Comparison of ENCODE assay signal across 21 mouse cellular contexts in the genomic region with DNA sequence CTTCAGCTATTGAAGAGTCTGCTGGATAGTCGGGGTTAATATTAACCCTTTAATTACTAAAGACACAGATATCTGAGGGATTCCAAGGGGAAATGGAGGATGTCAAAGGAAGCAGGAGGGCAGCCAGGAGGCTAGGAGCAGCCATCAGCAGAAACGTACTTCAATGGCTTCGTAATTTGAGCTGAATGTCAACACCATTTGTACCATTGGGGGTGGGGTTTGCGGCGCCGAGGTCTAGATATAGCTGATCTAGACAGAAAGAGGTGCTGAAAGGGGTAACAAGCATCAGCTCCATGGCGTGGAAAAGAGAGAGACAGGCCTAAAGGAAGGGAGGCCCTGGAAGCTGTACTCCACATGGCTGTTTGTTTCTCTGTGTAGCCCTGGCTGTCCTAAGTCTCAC. TPM values are rescaled to one million over a fixed set of nuclear protein-coding genes. Genes with fewer than 3 reads are reported as not detected.
A peak's percentile ranks its signal among the peaks of the same experiment; 100 is the strongest.
DNase-seq lines count a peak whose midpoint lies in the region; ATAC-seq and TF ChIP-seq lines count a peak whose summit lies in the region.
"Had no signal": no experiment of that assay in that cellular context is flagged by ENCODE, and none has a peak within 500 bp of the region (broad histone marks: within the 10 kb centered on the region; RNA-seq: fewer than 3 reads in every experiment).

No protein-coding gene starts in this region.

- TF ChIP-seq CTCF in lung, embryonic 14.5 days (IDR thresholded peaks at IDR 0.05; ENCODE audit: low read depth): no peak
- no peak for TF ChIP-seq CTCF in lung, postnatal 0 days (IDR thresholded peaks at IDR 0.05)

- H3K9me3 ChIP-seq in heart, embryonic 11.5 days (replicated peaks; ENCODE audit: control insufficient read depth, low read length): no peaks in the 10 kb centered on the region
- no peaks in the 10 kb centered on the region for H3K9me3 ChIP-seq in lung, embryonic 14.5 days (ENCODE audit: low read depth, low read length)
- no peaks in the 10 kb centered on the region for H3K9me3 ChIP-seq in lung, postnatal 0 days (ENCODE audit: low read length)
- H3K9me3 ChIP-seq in limb, embryonic 10.5 days (replicated peaks): no peaks in the 10 kb centered on the region
- H3K9me3 ChIP-seq: embryonic facial prominence, embryonic 12.5 days; forebrain, embryonic 15.5 days; heart, embryonic 13.5 days; hindbrain, embryonic 12.5 days had no signal

- no peak for DNase-seq in heart, postnatal 10 days
- DNase-seq in lung, embryonic 14.5 days: peak; percentile 56
- no peak for DNase-seq in lung, postnatal 0 days (ENCODE audit: low spot score)
- DNase-seq in embryo, embryonic 11 days: peak; percentile 41
- DNase-seq in limb, embryonic 10.5 days (ENCODE audit: low spot score): no peak
- no peak for DNase-seq in spleen, postnatal 4 days (ENCODE audit: low spot score in 2 of 2)
- DNase-seq: adrenal gland, postnatal 25 days; cerebellum, adult 18-20 months; cerebellum, adult 9-11 months; gastrocnemius, postnatal 10 days; heart, adult 2 months; heart, postnatal 4 days had no signal

- no peak overlapping the region for H3K9ac ChIP-seq in heart, embryonic 11.5 days (ENCODE audit: low read depth, low read length)
- H3K9ac ChIP-seq in lung, embryonic 14.5 days: no peak overlapping the region
- H3K9ac ChIP-seq in lung, postnatal 0 days (replicated peaks; ENCODE audit: low read depth): no peak overlapping the region
- H3K9ac ChIP-seq: embryonic facial prominence, embryonic 12.5 days; forebrain, embryonic 15.5 days; heart, embryonic 13.5 days; hindbrain, embryonic 12.5 days had no signal

- TF ChIP-seq EP300 in lung, postnatal 0 days (IDR thresholded peaks at IDR 0.05): no peak

- peak overlapping the region; percentile 33; the same call in 1 of the 2 replicates for H3K4me2 ChIP-seq in heart, embryonic 11.5 days
- H3K4me2 ChIP-seq in lung, embryonic 14.5 days: no peak overlapping the region
- no peak overlapping the region for H3K4me2 ChIP-seq in lung, postnatal 0 days (replicated peaks; ENCODE audit: low read depth, low read length)
- H3K4me2 ChIP-seq: embryonic facial prominence, embryonic 12.5 days; forebrain, embryonic 15.5 days; heart, embryonic 13.5 days; hindbrain, embryonic 12.5 days had no signal

- no peak for ATAC-seq in heart, embryonic 11.5 days (replicated peaks; ENCODE audit: insufficient number of reproducible peaks, low FRiP score, low TSS enrichment)
- no peak for ATAC-seq in lung, embryonic 14.5 days (ENCODE audit: insufficient read depth)
- ATAC-seq in lung, postnatal 0 days: no peak
- ATAC-seq: activated CD4-positive, CD25-positive, alpha-beta regulatory T cell, adult 4 months; forebrain, embryonic 15.5 days; hindbrain, embryonic 16.5 days; inflammation-experienced regulatory T-cells, adult 6 months; Patski had no signal

- peaks cover 16% of the 10 kb centered on the region for H3K4me1 ChIP-seq in heart, embryonic 11.5 days (ENCODE audit: control insufficient read depth, insufficient read depth, low read length)
- H3K4me1 ChIP-seq in lung, embryonic 14.5 days (ENCODE audit: insufficient read depth): peaks cover 20% of the 10 kb centered on the region; the same call in 1 of the 2 replicates
- H3K4me1 ChIP-seq in lung, postnatal 0 days (ENCODE audit: insufficient read depth, low read depth, low read length): no peaks in the 10 kb centered on the region
- H3K4me1 ChIP-seq in limb, embryonic 10.5 days: peaks cover 96% of the 10 kb centered on the region
- H3K4me1 ChIP-seq: forebrain, embryonic 15.5 days had no signal

- H3K36me3 ChIP-seq in heart, embryonic 11.5 days (ENCODE audit: control insufficient read depth, insufficient read depth, low read length): no peaks in the 10 kb centered on the region
- no peaks in the 10 kb centered on the region for H3K36me3 ChIP-seq in lung, embryonic 14.5 days (ENCODE audit: insufficient read depth)
- H3K36me3 ChIP-seq in lung, postnatal 0 days (ENCODE audit: insufficient read depth, low read length): no peaks in the 10 kb centered on the region
- H3K36me3 ChIP-seq in limb, embryonic 10.5 days: no peaks in the 10 kb centered on the region
- H3K36me3 ChIP-seq: embryonic facial prominence, embryonic 12.5 days; forebrain, embryonic 15.5 days; heart, embryonic 13.5 days; hindbrain, embryonic 12.5 days had no signal

- H3K27ac ChIP-seq in heart, embryonic 11.5 days (ENCODE audit: low read depth, low read length): no peak overlapping the region
- peak overlapping the region; percentile 48; the same call in 1 of the 2 replicates for H3K27ac ChIP-seq in lung, embryonic 14.5 days (ENCODE audit: low read depth)
- no peak overlapping the region for H3K27ac ChIP-seq in lung, postnatal 0 days (ENCODE audit: low read length)
- H3K27ac ChIP-seq in limb, embryonic 10.5 days: peak overlapping the region; percentile 56
- H3K27ac ChIP-seq: embryonic facial prominence, embryonic 12.5 days; forebrain, embryonic 15.5 days; heart, adult 2 months; heart, embryonic 13.5 days; hindbrain, embryonic 12.5 days had no signal

- intact Hi-C loops in heart, postnatal 10 days (cut with DNase I): no loop called here

- 10% methylated on average over 7 of the region's 7 CpGs for WGBS in heart, embryonic 11.5 days (ENCODE audit: insufficient replicate concordance)
- 15% methylated on average over 7 of the region's 7 CpGs for WGBS in lung, embryonic 14.5 days
- WGBS in lung, postnatal 0 days: 28% methylated on average over 7 of the region's 7 CpGs
- WGBS in limb, embryonic 10.5 days: 19% methylated on average over 7 of the region's 7 CpGs

- H3K4me3 ChIP-seq in heart, embryonic 11.5 days (ENCODE audit: low read depth, low read length): no peak overlapping the region
- no peak overlapping the region for H3K4me3 ChIP-seq in lung, embryonic 14.5 days (ENCODE audit: low read depth, low read length)
- H3K4me3 ChIP-seq in lung, postnatal 0 days (ENCODE audit: low read depth, low read length): no peak overlapping the region
- H3K4me3 ChIP-seq in limb, embryonic 10.5 days: no peak overlapping the region
- H3K4me3 ChIP-seq: embryonic facial prominence, embryonic 12.5 days; forebrain, embryonic 15.5 days; heart, adult 2 months; heart, embryonic 13.5 days; hindbrain, embryonic 12.5 days had no signal

- no peaks in the 10 kb centered on the region for H3K27me3 ChIP-seq in heart, embryonic 11.5 days (ENCODE audit: control insufficient read depth, insufficient read depth, low read length)
- no peaks in the 10 kb centered on the region for H3K27me3 ChIP-seq in lung, embryonic 14.5 days (ENCODE audit: insufficient read depth, low read length)
- H3K27me3 ChIP-seq in lung, postnatal 0 days (replicated peaks; ENCODE audit: insufficient read depth, low read length): no peaks in the 10 kb centered on the region
- no peaks in the 10 kb centered on the region for H3K27me3 ChIP-seq in limb, embryonic 10.5 days (ENCODE audit: low read depth, poor library complexity, severe bottlenecking)
- H3K27me3 ChIP-seq: embryonic facial prominence, embryonic 12.5 days; forebrain, embryonic 15.5 days; hindbrain, embryonic 12.5 days; Patski had no signal

RNA-seq across cellular contexts. Expression of a gene that starts 7.7 kb away (rescaled TPM):
- polyA plus RNA-seq in heart, embryonic 11.5 days (2014; fragmentation: Nextera tagmentation; extraction: Ambion mirVana): 30.8 and 31.7 TPM in 2 replicates
- 10 to 100 TPM; 68.1 to 70.8 TPM for total RNA-seq in heart, postnatal 10 days (2021)
- 99.0 and 107 TPM in 2 replicates for polyA plus RNA-seq in lung, embryonic 14.5 days (2014; fragmentation: Nextera tagmentation; extraction: Ambion mirVana)
- polyA plus RNA-seq in lung, postnatal 0 days (2015; fragmentation: Nextera tagmentation; extraction: Ambion mirVana): 53.6 and 56.3 TPM in 2 replicates
- polyA plus RNA-seq in limb, embryonic 10.5 days (2016; fragmentation: Nextera tagmentation; extraction: Ambion mirVana): 71.1 and 76.8 TPM in 2 replicates

RNA-seq across cellular contexts. Expression of a gene that starts 28.3 kb away (rescaled TPM):
- polyA plus RNA-seq in heart, embryonic 11.5 days (2014; fragmentation: Nextera tagmentation; extraction: Ambion mirVana): 0.07 and 0.29 TPM in 2 replicates
- under 1 TPM; 0.10 to 0.22 TPM for total RNA-seq in heart, postnatal 10 days (2021)
- polyA plus RNA-seq in lung, embryonic 14.5 days (2014; fragmentation: Nextera tagmentation; extraction: Ambion mirVana): 0.26 and 0.30 TPM in 2 replicates
- polyA plus RNA-seq in lung, postnatal 0 days (2015; fragmentation: Nextera tagmentation; extraction: Ambion mirVana): 2.2 and 3.0 TPM in 2 replicates
- polyA plus RNA-seq in limb, embryonic 10.5 days (2016; fragmentation: Nextera tagmentation; extraction: Ambion mirVana): 0.87 and 1.3 TPM in 2 replicates
- polyA plus RNA-seq: Patski had no signal

RNA-seq across cellular contexts. Expression of a gene that starts 36.9 kb away (rescaled TPM):
- 2.6 TPM in 2 replicates for polyA plus RNA-seq in heart, embryonic 11.5 days (2014; fragmentation: Nextera tagmentation; extraction: Ambion mirVana)
- 1 to 10 TPM; 2.9 to 3.8 TPM for total RNA-seq in heart, postnatal 10 days (2021)
- 3.5 and 4.0 TPM in 2 replicates for polyA plus RNA-seq in lung, embryonic 14.5 days (2014; fragmentation: Nextera tagmentation; extraction: Ambion mirVana)
- 1.1 and 1.5 TPM in 2 replicates for polyA plus RNA-seq in lung, postnatal 0 days (2015; fragmentation: Nextera tagmentation; extraction: Ambion mirVana)
- 7.0 and 7.5 TPM in 2 replicates for polyA plus RNA-seq in limb, embryonic 10.5 days (2016; fragmentation: Nextera tagmentation; extraction: Ambion mirVana)

Comparison
In these comparisons a context has a peak if more than half of its experiments do, and no peak if none do; other contexts are left out.
1. H3K27ac ChIP-seq: peak in lung, embryonic 14.5 days (single experiment) and limb, embryonic 10.5 days (single experiment); none in heart, embryonic 11.5 days (single experiment) and lung, postnatal 0 days (single experiment).
2. DNase-seq: peak in lung, embryonic 14.5 days (single experiment) and embryo, embryonic 11 days (single experiment); none in heart, postnatal 10 days (0 of 2), lung, postnatal 0 days (single experiment), limb, embryonic 10.5 days (single experiment) and spleen, postnatal 4 days (0 of 2).